Mouse (Mus musculus): ENCODE results near the gene Lcn5. TPM values are rescaled to one million over a fixed set of nuclear protein-coding genes. Genes with fewer than 3 reads are reported as not detected.
"Not testable (repeated sequence)": the region's sequence is repeated elsewhere in the genome, so short reads cannot be mapped to it uniquely, and the experiment has no call there.

Gene Lcn5
- total RNA-seq, 2 experiments from 2014 or later = not detected

DNA sequence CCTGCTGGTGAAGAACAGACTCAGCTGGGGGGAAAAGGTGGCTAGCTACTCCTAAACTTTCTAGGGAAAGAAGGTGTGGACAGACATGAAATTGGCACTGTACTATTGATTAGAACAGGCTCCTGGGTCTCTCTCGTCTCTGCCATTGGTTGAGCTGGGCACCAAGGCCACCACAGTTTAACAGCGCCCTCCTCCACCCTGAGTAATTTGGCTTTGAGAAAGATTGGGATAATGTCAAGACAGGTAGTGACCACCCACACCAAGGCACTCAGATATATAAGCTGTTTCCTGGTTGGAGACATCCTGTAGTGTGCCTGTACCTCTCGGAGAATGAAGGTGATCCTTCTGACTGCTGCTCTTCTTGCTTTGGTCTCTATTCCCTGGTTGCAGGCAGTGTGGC, 18.7 kb downstream of the Lcn5 start, which contains the start of gene Lcn6:
TSS of gene Lcn6 (plus strand) at position 301 of the 400 bp plus-strand sequence.
- intact Hi-C loops (cut with DNase I) = no loop called here
- DNase-seq = no peak

GRCm38 (mm10) chr2:25679559-25679958, 21.8 kb downstream of the Lcn5 start:
- intact Hi-C loops (cut with DNase I) = no loop called here
- no peak for DNase-seq

DNA sequence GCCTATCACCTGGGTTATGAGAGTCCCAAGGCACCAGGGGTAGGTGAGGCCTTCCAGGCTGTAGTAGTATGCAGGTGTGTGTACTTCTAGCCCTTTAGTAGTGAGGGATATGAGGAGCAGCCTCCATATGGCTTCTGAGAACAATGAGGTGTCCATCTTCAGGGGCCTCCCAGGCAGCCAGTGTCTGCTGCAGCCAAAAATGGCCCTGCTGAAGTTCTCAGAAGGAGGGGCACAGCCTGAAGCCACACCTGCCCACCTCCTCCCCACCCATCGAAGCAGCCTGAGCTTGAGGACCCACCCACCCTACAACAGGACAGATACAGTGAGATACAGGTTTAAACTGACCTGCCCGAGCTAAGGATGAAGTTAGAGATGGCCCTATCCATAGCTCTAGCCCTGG, 24.7 kb downstream of the Lcn5 start, which contains the start of gene Lcn10:
TSS of gene Lcn10 (plus strand) at position 301 of the 400 bp plus-strand sequence.
- DNase-seq = no peak
- intact Hi-C loops (cut with DNase I) = no loop called here

DNA sequence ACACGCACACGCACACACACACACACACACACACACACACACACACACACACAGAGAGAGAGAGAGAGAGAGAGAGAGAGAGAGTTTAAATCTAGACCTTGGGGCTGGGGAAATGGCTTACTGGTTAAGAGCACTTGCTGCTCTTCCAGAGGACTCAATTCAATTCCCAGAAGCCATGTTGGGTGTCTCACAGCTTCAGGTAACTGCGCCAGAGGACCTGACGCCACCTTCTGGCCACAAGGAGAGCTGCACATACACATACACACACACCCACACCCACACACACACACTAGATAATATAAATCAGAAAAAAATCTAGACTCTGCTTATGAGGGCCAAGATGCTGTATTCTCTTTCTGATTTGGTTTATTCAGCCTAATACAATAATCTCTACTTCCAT, 29.2 kb downstream of the Lcn5 start:
- intact Hi-C loops (cut with DNase I) = no loop called here
- DNase-seq = no peak

- peak; percentile 70 to 83 for DNase-seq
- intact Hi-C loops (cut with DNase I) = no loop called here
Observed at GRCm38 (mm10) chr2:25694605-25695004, 36.9 kb downstream of the Lcn5 start.

- intact Hi-C loops (cut with DNase I) = no loop called here
- DNase-seq = no peak
Observed at GRCm38 (mm10) chr2:25696951-25697350, 39.2 kb downstream of the Lcn5 start.

- DNase-seq = no peak
- intact Hi-C loops (cut with DNase I) = loop anchor here (2.0 kb wide), 1 partner anchor 54 kb away; no protein-coding TSS in a partner anchor
Observed at GRCm38 (mm10) chr2:25698696-25699095, 40.9 kb downstream of the Lcn5 start.

GRCm38 (mm10) chr2:25699743-25700142, 42.0 kb downstream of the Lcn5 start, which contains the start of gene Obp2a:
TSS of gene Obp2a (plus strand) at chr2:25700043.
- intact Hi-C loops (cut with DNase I) = loop anchor here (2.0 kb wide), 1 partner anchor 53 kb away; no protein-coding TSS in a partner anchor
- DNase-seq = not testable (repeated sequence)

GRCm38 (mm10) chr2:25701001-25701400, 43.2 kb downstream of the Lcn5 start:
- DNase-seq = peak in 1 of 2 experiments; percentile 16
- intact Hi-C loops (cut with DNase I) = no loop called here

- intact Hi-C loops (cut with DNase I) = no loop called here
- no peak for DNase-seq
Observed at GRCm38 (mm10) chr2:25703706-25704105, 46.0 kb downstream of the Lcn5 start.

DNA sequence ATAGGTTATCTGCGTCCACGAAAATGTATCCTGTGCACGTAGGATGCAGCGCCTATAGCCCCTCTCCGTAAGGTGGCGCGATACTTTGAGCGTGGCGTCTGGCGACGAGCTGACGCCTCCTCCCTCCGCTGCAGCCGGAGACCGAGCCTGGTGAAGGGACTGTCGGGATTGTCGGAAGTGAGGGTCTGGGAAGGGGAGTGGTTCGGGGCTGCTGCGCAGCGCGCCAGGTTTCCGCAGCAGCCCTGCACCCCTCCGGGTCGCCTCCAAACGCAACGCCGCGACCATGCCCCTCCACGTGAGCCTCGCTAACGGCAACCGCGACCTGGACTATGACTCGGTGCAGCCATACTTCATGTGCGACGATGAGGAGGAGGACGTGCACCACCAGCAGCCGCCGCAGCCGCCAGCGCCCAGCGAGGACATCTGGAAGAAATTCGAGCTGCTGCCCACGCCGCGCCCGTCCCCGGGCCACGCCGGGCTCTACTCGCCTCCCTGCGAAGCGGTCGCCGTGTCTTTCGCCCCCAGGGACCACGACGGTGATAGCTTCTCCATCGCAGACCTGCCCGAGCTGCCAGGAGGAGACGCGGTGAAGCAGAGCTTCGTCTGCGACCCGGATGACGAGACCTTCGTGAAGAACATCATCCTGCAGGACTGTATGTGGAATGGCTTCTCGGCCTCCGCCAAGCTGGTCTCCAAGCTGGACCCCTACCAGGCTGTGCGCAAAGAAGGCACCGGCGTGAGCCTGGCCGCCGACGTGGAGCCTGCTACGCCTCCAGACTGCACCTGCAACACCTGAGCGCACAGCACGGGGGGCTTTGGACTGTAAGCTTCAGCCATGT, 49.1 kb downstream of the Lcn5 start, which contains the start of gene Bmyc:
TSS of gene Bmyc (plus strand) at position 97 of the 839 bp plus-strand sequence.
- intact Hi-C loops (cut with DNase I) = no loop called here
- peak; percentile 84 to 85 for DNase-seq

- intact Hi-C loops (cut with DNase I) = no loop called here
- DNase-seq = peak; percentile 22 to 35
Observed at GRCm38 (mm10) chr2:25708121-25708520, 50.4 kb downstream of the Lcn5 start.

- intact Hi-C loops (cut with DNase I) = not testable (repeated sequence)
Observed at GRCm38 (mm10) chr2:25709056-25709455, 51.3 kb downstream of the Lcn5 start.

DNA sequence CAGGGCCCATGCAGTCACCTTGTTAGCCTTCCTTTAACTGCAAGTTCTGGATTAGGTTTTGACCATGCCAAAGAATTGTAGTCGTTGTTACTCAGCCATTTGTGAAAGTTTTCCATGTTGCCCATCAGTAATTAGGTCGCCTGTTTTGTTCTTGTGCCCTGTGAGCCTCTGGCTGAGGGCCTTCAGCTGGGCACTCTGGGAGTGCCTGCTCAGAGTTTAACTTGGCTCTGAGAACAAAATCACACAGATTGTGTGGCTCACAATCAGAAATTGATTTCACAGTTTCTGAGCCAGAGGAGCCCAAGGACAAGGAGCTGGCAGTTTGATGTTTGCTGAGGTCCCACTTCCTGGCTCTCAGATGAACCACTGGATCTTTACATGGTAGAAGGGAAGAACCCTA, 52.0 kb downstream of the Lcn5 start:
- intact Hi-C loops (cut with DNase I); DNase-seq: not testable (repeated sequence)

More at GRCm38 (mm10) chr2:25709056-25709455, 51.3 kb downstream of the Lcn5 start:
- not testable (repeated sequence) for DNase-seq

Other genes starting within 250 kb of the Lcn5 start
- gene Fut7, start 234.7 kb upstream of the Lcn5 start, total RNA-seq (2021) = under 1 TPM in 1 of 2 experiments, not detected in 1; 0.12 TPM
- gene Abca2, start 229.2 kb upstream of the Lcn5 start, total RNA-seq (2021) = 10 to 100 TPM; 21.2 to 21.9 TPM
- 1 to 10 TPM; 3.3 to 3.7 TPM for gene Clic3, start 201.1 kb upstream of the Lcn5 start, total RNA-seq (2021)
- gene Paxx, start 196.9 kb upstream of the Lcn5 start, total RNA-seq (2021) = 10 to 100 TPM; 33.3 to 39.5 TPM
- gene Ptgds, start 187.9 kb upstream of the Lcn5 start, total RNA-seq (2021) = 100 to 1,000 TPM in 1 of 2 experiments, 10 to 100 TPM in 1; 75.1 to 110 TPM
- gene Lcn12, start 164.0 kb upstream of the Lcn5 start, total RNA-seq (2021) = not detected
- gene Fbxw5, start 157.2 kb upstream of the Lcn5 start, total RNA-seq (2021) = 10 to 100 TPM; 93.1 to 93.4 TPM
- gene C8g, start 156.2 kb upstream of the Lcn5 start, total RNA-seq (2021) = under 1 TPM; 0.52 to 0.53 TPM
- gene Traf2, start 111.0 kb upstream of the Lcn5 start, total RNA-seq (2021) = 10 to 100 TPM; 16.1 to 18.3 TPM
- 100 to 1,000 TPM; 188 to 189 TPM for gene Edf1, start 100.1 kb upstream of the Lcn5 start, total RNA-seq (2021)
- 1 to 10 TPM; 1.8 to 2.2 TPM for gene Mamdc4, start 83.1 kb upstream of the Lcn5 start, total RNA-seq (2021)
- 100 to 1,000 TPM in 1 of 2 experiments, 10 to 100 TPM in 1; 93.8 to 101 TPM for gene Phpt1, start 82.7 kb upstream of the Lcn5 start, total RNA-seq (2021)
- gene Ajm1, start 76.2 kb upstream of the Lcn5 start, total RNA-seq (2021) = under 1 TPM; 0.10 to 0.12 TPM
- 10 to 100 TPM; 49.4 to 57.6 TPM for gene Rabl6, start 49.4 kb upstream of the Lcn5 start, total RNA-seq (2021)
- not detected for gene Ccdc183, start 40.3 kb upstream of the Lcn5 start, total RNA-seq (2021)
- gene Tmem141, start 35.9 kb upstream of the Lcn5 start, total RNA-seq (2021) = 10 to 100 TPM; 22.1 to 24.6 TPM
- 1 to 10 TPM; 2.7 to 3.7 TPM for gene Fcna, start 29.9 kb upstream of the Lcn5 start, total RNA-seq (2021)
- 1 to 10 TPM in 1 of 2 experiments, under 1 TPM in 1; 0.99 to 1.0 TPM for gene Lcn8, start 4.8 kb upstream of the Lcn5 start, total RNA-seq (2021)
- not detected for gene Lcn6, start 18.8 kb downstream of the Lcn5 start, total RNA-seq (2021)
- not detected for gene Lcn10, start 24.8 kb downstream of the Lcn5 start, total RNA-seq (2021)
- gene Obp2a, start 42.1 kb downstream of the Lcn5 start, total RNA-seq (2021) = not detected
- 10 to 100 TPM; 14.6 to 15.6 TPM for gene Bmyc, start 48.8 kb downstream of the Lcn5 start, total RNA-seq (2021)
- not detected for gene Obp2b, start 79.1 kb downstream of the Lcn5 start, total RNA-seq (2021)
- not detected for gene Lcn3, start 107.6 kb downstream of the Lcn5 start, total RNA-seq (2021)
- gene Lcn11, start 119.1 kb downstream of the Lcn5 start, total RNA-seq (2021) = not detected
- not detected for gene Gm13539, start 124.3 kb downstream of the Lcn5 start, total RNA-seq (2021)
- gene Glt6d1, start 157.9 kb downstream of the Lcn5 start, total RNA-seq (2021) = not detected
- not detected for gene Lcn9, start 165.2 kb downstream of the Lcn5 start, total RNA-seq (2021)
- gene Sohlh1, start 189.3 kb downstream of the Lcn5 start, total RNA-seq (2021) = not detected
- 1 to 10 TPM in 1 of 2 experiments, under 1 TPM in 1; 0.62 to 1.1 TPM for gene Kcnt1, start 205.8 kb downstream of the Lcn5 start, total RNA-seq (2021)

Measured in heart, postnatal 10 days (tissue).